Mouse (Mus musculus) spleen, postnatal 36 days (tissue): Measurements from ENCODE around the gene Gm20388.

Source experiments
- DNase-seq, 2 experiments: peaks; one replicate each; pipeline ENCODE4 v3.0.0; 2022; ENCODE audit warnings: low spot score in 2 of 2, mixed read lengths in 1 of 2

Gene Gm20388

GRCm38 (mm10) chr8:122803906-122804761, 2893.5 kb downstream of the Gm20388 start:
- DNase-seq, result no peak

GRCm38 (mm10) chr8:122805349-122805748, 2894.7 kb downstream of the Gm20388 start:
- no peak for DNase-seq

GRCm38 (mm10) chr8:122806956-122807538, 2896.4 kb downstream of the Gm20388 start:
- no peak for DNase-seq

GRCm38 (mm10) chr8:122807907-122808306, 2897.3 kb downstream of the Gm20388 start:
- no peak for DNase-seq

- DNase-seq, result no peak
Observed at GRCm38 (mm10) chr8:122810376-122810775, 2899.7 kb downstream of the Gm20388 start.

- DNase-seq, result no peak
Observed at GRCm38 (mm10) chr8:122811870-122812494, 2901.3 kb downstream of the Gm20388 start.

- DNase-seq, result no peak
Observed at GRCm38 (mm10) chr8:122812610-122813250, 2902.1 kb downstream of the Gm20388 start.

GRCm38 (mm10) chr8:122814608-122815007, 2904.0 kb downstream of the Gm20388 start:
- no peak for DNase-seq

- no peak for DNase-seq
Observed at GRCm38 (mm10) chr8:122816965-122817364, 2906.3 kb downstream of the Gm20388 start.

GRCm38 (mm10) chr8:122817724-122818496, 2907.3 kb downstream of the Gm20388 start:
- no peak for DNase-seq

- DNase-seq, result no peak
Observed at GRCm38 (mm10) chr8:122819776-122820175, 2909.1 kb downstream of the Gm20388 start.

- DNase-seq, result no peak
Observed at GRCm38 (mm10) chr8:122824571-122824970, 2913.9 kb downstream of the Gm20388 start.

- DNase-seq, result no peak
Observed at GRCm38 (mm10) chr8:122824986-122825385, 2914.3 kb downstream of the Gm20388 start.

GRCm38 (mm10) chr8:122825408-122825807, 2914.8 kb downstream of the Gm20388 start:
- no peak for DNase-seq

GRCm38 (mm10) chr8:122829396-122829795, 2918.8 kb downstream of the Gm20388 start:
- no peak for DNase-seq

GRCm38 (mm10) chr8:122830349-122831061, 2919.9 kb downstream of the Gm20388 start:
- peak; percentile 87 to 89 for DNase-seq

GRCm38 (mm10) chr8:122834416-122834815, 2923.8 kb downstream of the Gm20388 start:
- DNase-seq, result no peak

GRCm38 (mm10) chr8:122834971-122835370, 2924.3 kb downstream of the Gm20388 start:
- peak; percentile 70 to 78 for DNase-seq

GRCm38 (mm10) chr8:122836199-122836598, 2925.6 kb downstream of the Gm20388 start:
- DNase-seq, result no peak

- DNase-seq, result no peak
Observed at GRCm38 (mm10) chr8:122836696-122837095, 2926.1 kb downstream of the Gm20388 start.

GRCm38 (mm10) chr8:122844161-122844560, 2933.5 kb downstream of the Gm20388 start:
- no peak for DNase-seq
